Mouse (Mus musculus): ENCODE measurements around the gene Olfr1535. TPM values are rescaled to one million over a fixed set of nuclear protein-coding genes. Genes with fewer than 3 reads are reported as not detected.

Olfr1535 gene
- not detected for total RNA-seq (2023)

GRCm38 (mm10) chr13:21559793-21560192 lies at the start of gene Olfr1535:
Gene Olfr1535 (minus strand): TSS chr13:21559893.

GRCm38 (mm10) chr13:21581659-21582058 lies 22.0 kb upstream of the Olfr1535 start, which contains the start of gene Olfr1364:
Gene Olfr1364 (minus strand): TSS chr13:21581759.

GRCm38 (mm10) chr13:21542708-21543107 lies 17.0 kb downstream of the Olfr1535 start, which contains the start of gene Olfr1366:
Gene Olfr1366 (minus strand): TSS chr13:21542808.

GRCm38 (mm10) chr13:21530781-21531201 lies 28.9 kb downstream of the Olfr1535 start, which contains the start of gene Zkscan8:
Gene Zkscan8 (minus strand): TSS chr13:21531120.

Other genes with a start within 250 kb of the Olfr1535 start
- gene Gpx6, start 247.8 kb downstream of the Olfr1535 start, total RNA-seq (2023) = not detected
- gene Olfr1367, start 213.0 kb downstream of the Olfr1535 start, total RNA-seq (2023) = not detected
- 7.0 TPM for gene Zscan12, start 197.1 kb downstream of the Olfr1535 start, total RNA-seq (2023)
- 62.2 TPM for gene Zkscan3, start 157.1 kb downstream of the Olfr1535 start, total RNA-seq (2023)
- gene Pgbd1, start 118.8 kb downstream of the Olfr1535 start, total RNA-seq (2023) = 0.58 TPM
- 51.2 TPM for gene Zscan26, start 106.2 kb downstream of the Olfr1535 start, total RNA-seq (2023)
- not detected for gene Nkapl, start 91.4 kb downstream of the Olfr1535 start, total RNA-seq (2023)
- not detected for gene Zkscan4, start 81.0 kb downstream of the Olfr1535 start, total RNA-seq (2023)
- not detected for gene Gm10065, start 80.5 kb downstream of the Olfr1535 start, total RNA-seq (2023)
- 5.6 TPM for gene AK157302, start 64.7 kb downstream of the Olfr1535 start, total RNA-seq (2023)
- gene Gm11273, start 58.5 kb downstream of the Olfr1535 start, total RNA-seq (2023) = 14.0 TPM
- gene Zkscan8, start 28.8 kb downstream of the Olfr1535 start, total RNA-seq (2023) = 11.5 TPM
- gene Olfr1366, start 17.1 kb downstream of the Olfr1535 start, total RNA-seq (2023) = not detected
- not detected for gene Olfr1364, start 21.9 kb upstream of the Olfr1535 start, total RNA-seq (2023)
- gene Olfr1362, start 54.1 kb upstream of the Olfr1535 start, total RNA-seq (2023) = not detected
- not detected for gene Olfr11, start 82.6 kb upstream of the Olfr1535 start, total RNA-seq (2023)
- not detected for gene Olfr1361, start 103.5 kb upstream of the Olfr1535 start, total RNA-seq (2023)
- gene Olfr1360, start 117.5 kb upstream of the Olfr1535 start, total RNA-seq (2023) = not detected
- not detected for gene Olfr1359, start 138.2 kb upstream of the Olfr1535 start, total RNA-seq (2023)
- 29.9 TPM for gene Hist1h2bl, start 156.2 kb upstream of the Olfr1535 start, total RNA-seq (2023)
- gene Hist1h2ai, start 156.5 kb upstream of the Olfr1535 start, total RNA-seq (2023) = 37.0 TPM
- gene Hist1h3h, start 157.8 kb upstream of the Olfr1535 start, total RNA-seq (2023) = 46.7 TPM
- gene Hist1h2bm, start 162.2 kb upstream of the Olfr1535 start, total RNA-seq (2023) = 4.5 TPM
- 10.9 TPM for gene Hist1h4j, start 175.2 kb upstream of the Olfr1535 start, total RNA-seq (2023)
- 328 TPM for gene Hist1h4k, start 190.6 kb upstream of the Olfr1535 start, total RNA-seq (2023)
- 31.4 TPM for gene Hist1h2ak, start 193.9 kb upstream of the Olfr1535 start, total RNA-seq (2023)
- 80.0 TPM for gene Hist1h2bn, start 194.2 kb upstream of the Olfr1535 start, total RNA-seq (2023)
- 8.9 TPM for gene Hist1h1b, start 220.7 kb upstream of the Olfr1535 start, total RNA-seq (2023)
- gene Hist1h3i, start 223.5 kb upstream of the Olfr1535 start, total RNA-seq (2023) = 144 TPM
- gene Hist1h2an, start 227.3 kb upstream of the Olfr1535 start, total RNA-seq (2023) = 10.1 TPM
- 16.9 TPM for gene Hist1h2bp, start 227.6 kb upstream of the Olfr1535 start, total RNA-seq (2023)

All from CD8-positive naive resting alpha-beta T cell, adult 57 days (primary cell).